In the genomic region with DNA sequence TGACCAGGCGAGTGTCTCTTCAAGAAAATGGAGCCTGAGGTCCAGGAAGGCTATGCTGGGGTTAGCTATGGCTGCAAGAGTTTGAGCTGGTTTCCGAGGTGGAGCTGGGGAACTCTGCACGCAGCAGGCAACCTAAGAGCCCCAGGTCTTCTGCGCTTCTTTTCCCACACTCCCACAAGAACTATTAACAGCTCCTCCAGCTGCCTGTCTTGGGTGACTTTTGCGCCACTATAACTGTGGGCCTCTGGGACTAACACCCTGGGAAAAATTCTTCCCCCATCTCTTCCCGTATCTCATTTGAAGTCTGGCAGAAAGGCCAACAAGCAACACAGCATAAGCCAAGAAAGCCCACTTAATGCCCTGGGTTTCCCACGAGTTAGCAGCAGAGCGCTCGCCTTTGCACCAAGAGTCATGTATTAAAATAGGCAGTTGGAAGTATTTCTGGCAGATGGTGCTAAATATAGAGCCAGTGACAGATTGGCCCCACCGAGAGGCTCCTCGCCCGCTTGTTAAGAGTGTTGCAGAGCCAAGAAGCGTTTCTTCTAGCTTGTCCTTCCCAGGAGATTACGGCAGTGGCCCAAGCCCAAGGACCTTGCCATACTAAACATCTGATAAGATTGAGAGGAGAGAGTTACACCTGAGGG, we compare ENCODE assay signal across 11 mouse cellular contexts.
A peak's percentile ranks its signal among the peaks of the same experiment; 100 is the strongest.
DNase-seq lines count a peak whose midpoint lies in the region; TF ChIP-seq lines count a peak whose summit lies in the region.
"Had no signal": no experiment of that assay in that cellular context is flagged by ENCODE, and none has a peak within 500 bp of the region (broad histone marks: within the 10 kb centered on the region; RNA-seq: fewer than 3 reads in every experiment).

No protein-coding gene starts in this region.

- peak overlapping the region; percentile 38; the same call in 1 of the 2 replicates for H3K9ac ChIP-seq in heart, adult 2 months (ENCODE audit: low read depth, low read length)
- H3K9ac ChIP-seq: lung, embryonic 15.5 days had no signal

- 47% methylated on average over 14 of the region's 14 CpGs for whole genome bisulfite sequencing in heart, adult 2 months

- peak overlapping the region; percentile 83 for H3K27ac ChIP-seq in heart, adult 2 months
- H3K27ac ChIP-seq: lung, embryonic 15.5 days had no signal

- no peak for TF ChIP-seq CTCF in heart, adult 2 months (IDR thresholded peaks at IDR 0.05)

- no peaks in the 10 kb centered on the region for H3K27me3 ChIP-seq in heart, adult 2 months (ENCODE audit: control insufficient read depth, insufficient read depth, low read length)
- H3K27me3 ChIP-seq: lung, embryonic 15.5 days had no signal

- no peaks in the 10 kb centered on the region; the same call in 1 of the 2 replicates for H3K36me3 ChIP-seq in heart, adult 2 months (ENCODE audit: control insufficient read depth, insufficient read depth, low read length)
- H3K36me3 ChIP-seq: G1E; lung, embryonic 15.5 days had no signal

- intact Hi-C loops in left cerebral cortex, postnatal 10 days (cut with DNase I): no loop called here
- intact Hi-C loops in heart, adult 2 months (cut with DNase I): no loop called here
- intact Hi-C loops in left cerebral cortex, postnatal 4 days (cut with DNase I): no loop called here

- no peak overlapping the region for H3K4me3 ChIP-seq in heart, adult 2 months
- H3K4me3 ChIP-seq: lung, embryonic 15.5 days had no signal

- no peak for TF ChIP-seq POLR2A in heart, adult 2 months (IDR thresholded peaks at IDR 0.05; ENCODE audit: insufficient read depth, low read depth, low read length)

- peak; percentile 23 for DNase-seq in left cerebral cortex, adult 11 months (ENCODE audit: low spot score)
- DNase-seq in left cerebral cortex, postnatal 10 days (ENCODE audit: extremely low spot score in 1 of 2, low spot score in 2 of 2): no peak
- peak; percentile 80 to 88 for DNase-seq in cerebellum, postnatal 10 days
- DNase-seq in heart, adult 2 months: peak; percentile 40 to 61
- peak; percentile 72 for DNase-seq in left cerebral cortex, postnatal 4 days
- DNase-seq in yolk sac, embryonic 10.5 days (ENCODE audit: low spot score): no peak
- no peak for DNase-seq in c-Kit-positive CD71-positive TER-119-positive erythroid progenitor cells, embryonic 14.5 days (ENCODE audit: low spot score)
- DNase-seq: adrenal gland, adult 8-10 months; thymus, postnatal 36 days had no signal

- no peaks in the 10 kb centered on the region for H3K79me2 ChIP-seq in heart, adult 2 months (replicated peaks; ENCODE audit: control insufficient read depth, insufficient read depth, low read length)

- peaks cover 5% of the 10 kb centered on the region; the same call in 1 of the 2 replicates for H3K4me1 ChIP-seq in heart, adult 2 months (ENCODE audit: control insufficient read depth, insufficient read depth, low read length)
- H3K4me1 ChIP-seq: lung, embryonic 15.5 days had no signal

- TF ChIP-seq EP300 in heart, adult 2 months (IDR thresholded peaks at IDR 0.05; ENCODE audit: insufficient read depth, low read depth, low read length): no peak

Comparison
In these comparisons a context has a peak if more than half of its experiments do, and no peak if none do; other contexts are left out.
1. DNase-seq: peak in left cerebral cortex, adult 11 months (single experiment), cerebellum, postnatal 10 days (2 of 2), heart, adult 2 months (2 of 2) and left cerebral cortex, postnatal 4 days (single experiment); none in left cerebral cortex, postnatal 10 days (0 of 2), yolk sac, embryonic 10.5 days (single experiment) and c-Kit-positive CD71-positive TER-119-positive erythroid progenitor cells, embryonic 14.5 days (single experiment).